Mouse (Mus musculus) lung, postnatal 0 days (tissue): ENCODE data around the gene Errfi1. TPM values are rescaled to one million over a fixed set of nuclear protein-coding genes. Genes with fewer than 3 reads are reported as not detected.

ENCODE experiments used
- ATAC-seq: fragments of 200-750 bp; cut with Nextera tagmentation; 2 replicates; pipeline ENCODE4 v1.8.0; 2017; ENCODE audit warnings: moderate library complexity
- DNase-seq: peaks from one replicate; pipeline ENCODE4 v3.0.0-alpha.2; 2016; ENCODE audit warnings: low spot score
- H3K27ac ChIP-seq: fragments of 300-500 bp; sonication (generic); 2 replicates; pipeline ENCODE4 v1.5.1; 2014; ENCODE audit warnings: antibody characterized with exemption, mild to moderate bottlenecking, low read length, mixed read lengths
- H3K27me3 ChIP-seq: fragments of 300-500 bp; sonication (generic); replicated peaks from 2 replicates; pipeline ENCODE4 v1.6.1; 2014; ENCODE audit warnings: low read length, mixed read lengths; ENCODE audit not compliant: insufficient read depth
- H3K36me3 ChIP-seq: fragments of 300-500 bp; sonication (generic); 2 replicates; pipeline ENCODE4 v1.6.1; 2014; ENCODE audit warnings: low read length, mixed read lengths; ENCODE audit not compliant: insufficient read depth
- H3K4me1 ChIP-seq: fragments of 300-500 bp; sonication (generic); 2 replicates; pipeline ENCODE4 v1.6.1; 2014; ENCODE audit warnings: antibody characterized with exemption, low read depth, low read length, mixed read lengths; ENCODE audit not compliant: insufficient read depth
- H3K4me2 ChIP-seq: fragments of 300-500 bp; sonication (generic); replicated peaks from 2 replicates; pipeline ENCODE4 v1.6.1; 2014; ENCODE audit warnings: low read depth, mild to moderate bottlenecking, low read length, moderate library complexity, mixed read lengths
- H3K4me3 ChIP-seq: fragments of 300-500 bp; sonication (generic); 2 replicates; pipeline ENCODE4 v1.5.1; 2014; ENCODE audit warnings: low read depth, low read length
- H3K9ac ChIP-seq: fragments of 300-500 bp; sonication (generic); replicated peaks from 2 replicates; pipeline ENCODE4 v1.6.1; 2014; ENCODE audit warnings: low read depth, mild to moderate bottlenecking
- H3K9me3 ChIP-seq: fragments of 300-500 bp; sonication (generic); 2 replicates; pipeline ENCODE4 v1.6.1; 2016; ENCODE audit warnings: low read length, mixed read lengths
- CTCF ChIP-seq: IDR thresholded peaks from 2 replicates; pipeline ENCODE4 v1.5.1; 2016; ENCODE audit warnings: antibody characterized with exemption, mild to moderate bottlenecking
- EP300 ChIP-seq: IDR thresholded peaks from 2 replicates; pipeline ENCODE4 v1.6.1; 2016; ENCODE audit warnings: antibody characterized with exemption, mild to moderate bottlenecking, control low read depth
- WGBS: fragments of 180-500 bp; shearing (Covaris S2); extraction: QIAGEN DNeasy Blood & Tissue Kit; methylation state at CpG from one replicate; pipeline ENCODE4 v1.1.7; 2014; 5-methylcytosine and 5-hydroxymethylcytosine counted together
- polyA plus RNA-seq: library from polyadenylated mRNA; unstranded; fragments of >200 nt; fragmentation: Nextera tagmentation; extraction: Ambion mirVana; gene quantifications from 2 replicates; pipeline ENCODE4 v1.2.1, GENCODE M21; 2015

The Errfi1 gene
- polyA plus RNA-seq, result 104 and 106 TPM in 2 replicates

DNA sequence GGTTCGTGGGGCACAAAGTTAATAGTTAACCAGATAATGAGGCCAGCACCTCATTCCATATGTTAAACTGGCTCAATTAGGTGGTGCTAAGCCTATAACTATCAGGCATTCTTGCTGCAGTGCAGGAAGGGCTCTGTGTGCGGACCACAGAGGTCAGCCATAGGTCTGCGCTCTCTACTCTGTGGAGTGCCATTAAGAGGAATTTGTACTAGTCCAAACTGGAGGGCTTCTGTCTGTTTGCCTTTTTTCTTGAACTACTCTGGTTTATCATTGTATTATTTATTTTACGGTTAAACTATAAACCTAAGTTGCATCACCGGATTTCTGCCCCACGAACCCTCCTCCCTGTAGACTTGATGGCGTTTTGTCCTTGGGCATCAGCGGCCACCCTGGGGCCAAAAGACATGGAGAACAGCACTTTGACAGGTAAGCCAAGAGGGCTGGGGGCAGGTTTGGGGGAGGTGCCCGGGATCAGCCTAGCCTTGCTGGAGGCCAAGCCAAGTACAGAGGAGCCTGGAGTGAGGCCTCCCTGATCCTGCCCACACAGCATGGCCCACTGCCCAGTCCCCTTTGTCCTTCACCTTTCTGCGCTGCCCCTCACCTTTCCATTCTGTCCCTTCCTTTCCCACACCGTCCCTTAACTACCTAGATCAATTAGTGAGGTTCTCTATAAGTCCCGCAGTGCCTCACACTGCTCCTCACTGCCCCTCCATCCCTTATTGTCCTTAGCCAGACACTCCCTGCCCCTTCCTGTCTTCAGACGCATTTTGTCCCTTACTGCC, at the start of gene Errfi1:
TSS of gene Errfi1 (plus strand) at position 240 of the 782 bp plus-strand sequence.
- peak; percentile 91 for DNase-seq

DNA sequence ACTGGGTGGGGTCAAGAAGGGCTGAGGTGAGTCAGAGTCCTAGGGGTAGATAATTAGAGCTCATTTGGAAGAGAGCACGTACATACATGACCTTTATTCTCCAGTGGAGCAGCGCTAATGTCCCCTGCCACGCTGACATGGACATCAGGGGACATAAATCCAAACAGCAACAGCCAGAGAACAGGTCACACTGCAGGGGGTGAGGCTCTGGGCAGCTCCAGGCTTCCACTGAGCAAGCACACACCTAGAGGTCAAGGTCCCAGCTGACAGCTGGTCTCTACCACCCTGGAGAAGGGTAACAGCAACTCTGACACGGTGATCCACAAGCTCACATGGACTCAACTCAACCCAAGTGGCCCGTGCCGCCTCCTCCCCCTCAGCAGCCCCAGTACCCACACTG, 49.5 kb upstream of the Errfi1 start:
- TF ChIP-seq EP300 (no peak), CTCF (no peak)
- Histone ChIP-seq H3K4me1 (peaks cover 21% of the 10 kb centered on the region), H3K27me3 (no peaks in the 10 kb centered on the region), H3K9me3 (no peaks in the 10 kb centered on the region), H3K4me3 (no peak overlapping the region), H3K36me3 (no peaks in the 10 kb centered on the region), H3K9ac (no peak overlapping the region), H3K27ac (no peak overlapping the region), H3K4me2 (no peak overlapping the region)
- no peak for DNase-seq
- 74% methylated on average over 6 of the region's 6 CpGs for WGBS
- no peak for ATAC-seq

More for the DNA sequence above, at the start of gene Errfi1:
- Histone ChIP-seq H3K4me1 (no peaks in the 10 kb centered on the region), H3K9ac (peak within 1 kb of the TSS; percentile 8; the same call in 1 of the 2 replicates), H3K27me3 (no peaks in the 10 kb centered on the region), H3K4me3 (no peak within 1 kb of the TSS), H3K36me3 (no peaks in the 10 kb centered on the region), H3K27ac (peak within 1 kb of the TSS; percentile 98), H3K4me2 (peak within 1 kb of the TSS; percentile 45), H3K9me3 (no peaks in the 10 kb centered on the region)
- peak; percentile 78 for ATAC-seq
- TF ChIP-seq EP300, result peak; percentile 98
- TF ChIP-seq CTCF, result peak; percentile 2; the same call in 1 of the 2 replicates
- 52% methylated on average over 12 of the region's 13 CpGs for WGBS

GRCm38 (mm10) chr4:150807727-150808470, 45.8 kb upstream of the Errfi1 start:
- Histone ChIP-seq H3K9ac (no peak overlapping the region), H3K4me3 (no peak overlapping the region), H3K36me3 (no peaks in the 10 kb centered on the region), H3K4me1 (peaks cover 13% of the 10 kb centered on the region), H3K27me3 (no peaks in the 10 kb centered on the region), H3K4me2 (no peak overlapping the region), H3K27ac (peak overlapping the region; percentile 55), H3K9me3 (no peaks in the 10 kb centered on the region)
- no peak for DNase-seq
- 40% methylated on average over 20 of the region's 20 CpGs for WGBS
- peak; percentile 24 for ATAC-seq
- TF ChIP-seq EP300 (no peak), CTCF (peak; percentile 18; the same call in 1 of the 2 replicates)

DNA sequence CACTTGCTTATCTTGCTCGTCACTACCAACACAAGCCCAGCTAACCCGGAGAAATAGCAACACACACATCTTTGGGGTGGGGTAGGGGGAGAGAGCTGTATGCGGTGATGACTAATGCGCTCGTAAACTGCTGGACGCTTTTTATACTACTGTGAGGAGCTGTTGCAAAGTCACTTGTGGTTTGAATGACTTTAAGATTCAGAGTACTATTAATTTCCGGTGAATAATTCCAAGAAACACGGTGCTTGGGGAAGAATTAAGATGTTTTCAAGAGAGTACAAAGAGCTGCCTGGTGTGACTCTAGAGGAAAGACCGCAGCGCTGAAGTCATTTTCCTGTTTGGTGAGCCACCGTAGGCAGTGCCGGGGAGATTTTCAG, 45.3 kb upstream of the Errfi1 start:
- no peaks in the 10 kb centered on the region for H3K9me3 ChIP-seq
- no peak overlapping the region for H3K4me3 ChIP-seq
- no peak overlapping the region for H3K4me2 ChIP-seq
- H3K27me3 ChIP-seq, result no peaks in the 10 kb centered on the region
- 17% methylated on average over 12 of the region's 12 CpGs for WGBS
- H3K4me1 ChIP-seq, result peaks cover 13% of the 10 kb centered on the region
- H3K27ac ChIP-seq, result peak overlapping the region; percentile 55; the same call in 1 of the 2 replicates
- DNase-seq, result peak; percentile 90
- ATAC-seq, result peak; percentile 81
- H3K9ac ChIP-seq, result no peak overlapping the region
- H3K36me3 ChIP-seq, result no peaks in the 10 kb centered on the region
- TF ChIP-seq CTCF (no peak), EP300 (peak; percentile 84)

DNA sequence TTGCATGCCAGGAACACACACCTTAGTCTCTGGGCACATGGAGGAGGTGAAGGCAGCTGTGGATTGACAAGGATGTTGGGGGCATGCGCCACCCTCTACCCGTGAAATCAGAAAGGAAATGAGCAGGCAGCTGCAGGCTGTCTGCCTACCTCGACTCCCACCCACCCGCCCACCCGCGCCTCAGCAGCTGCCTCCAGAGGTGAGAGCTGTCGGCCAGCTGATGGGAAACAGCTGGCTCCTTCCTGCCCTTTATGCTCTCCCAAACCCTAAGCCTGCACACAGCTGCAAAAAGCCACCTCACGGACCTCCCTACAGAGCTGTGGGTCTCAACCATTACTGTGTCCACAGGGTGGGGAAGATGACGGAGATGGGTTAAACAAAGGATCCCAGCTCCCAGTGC, 44.4 kb upstream of the Errfi1 start:
- H3K9me3 ChIP-seq, result no peaks in the 10 kb centered on the region
- no peak overlapping the region for H3K4me2 ChIP-seq
- peaks cover 13% of the 10 kb centered on the region for H3K4me1 ChIP-seq
- H3K36me3 ChIP-seq, result no peaks in the 10 kb centered on the region
- TF ChIP-seq CTCF (no peak), EP300 (no peak)
- peak; percentile 61 for DNase-seq
- WGBS, result 31% methylated on average over 8 of the region's 9 CpGs
- H3K27ac ChIP-seq, result peak overlapping the region; percentile 33; the same call in 1 of the 2 replicates
- peak; percentile 61 for ATAC-seq
- H3K4me3 ChIP-seq, result no peak overlapping the region
- no peaks in the 10 kb centered on the region for H3K27me3 ChIP-seq
- no peak overlapping the region for H3K9ac ChIP-seq

- 48% methylated on average over 4 of the region's 4 CpGs for WGBS
- ATAC-seq (no peak), DNase-seq (no peak)
- Histone ChIP-seq H3K4me2 (no peak overlapping the region), H3K27me3 (no peaks in the 10 kb centered on the region), H3K4me3 (no peak overlapping the region), H3K9me3 (no peaks in the 10 kb centered on the region), H3K9ac (no peak overlapping the region), H3K36me3 (no peaks in the 10 kb centered on the region), H3K4me1 (peaks cover 10% of the 10 kb centered on the region; the same call in 1 of the 2 replicates), H3K27ac (no peak overlapping the region)
- TF ChIP-seq CTCF (no peak), EP300 (no peak)
These were observed 38.6 kb upstream of the Errfi1 start for GRCm38 (mm10) chr4:150815144-150815543.
